Mouse (Mus musculus) myocyte (in vitro differentiated cells): ENCODE data around the gene Cerkl.

Experiments
- CEBPB ChIP-seq: IDR thresholded peaks from 2 replicates; pipeline ENCODE4 v1.6.1; 2011; ENCODE audit warnings: mild to moderate bottlenecking, moderate library complexity; ENCODE audit not compliant: poor library complexity, insufficient read depth, severe bottlenecking
- E2F4 ChIP-seq: IDR thresholded peaks from one replicate; pipeline ENCODE4 v1.6.1; 2011; ENCODE audit warnings: mild to moderate bottlenecking, control low read depth, moderate library complexity; ENCODE audit not compliant: insufficient read depth
- MAX ChIP-seq: IDR thresholded peaks from one replicate; pipeline ENCODE4 v1.6.1; 2011; ENCODE audit warnings: low read depth, mild to moderate bottlenecking, control low read depth
- MYOG ChIP-seq, 3 experiments: IDR thresholded peaks; one replicate each; pipeline ENCODE4 v1.6.1; 2011; ENCODE audit warnings: control low read depth in 2 of 3, low read depth in 2 of 3, mild to moderate bottlenecking in 2 of 3; ENCODE audit not compliant: insufficient read length in 2 of 3, control insufficient read depth in 1 of 3, insufficient read depth in 1 of 3
- POLR2A ChIP-seq: IDR thresholded peaks from one replicate; pipeline ENCODE4 v1.6.1; 2011; ENCODE audit warnings: low read depth, mild to moderate bottlenecking, control low read depth, moderate library complexity; ENCODE audit not compliant: insufficient read length
- POLR2AphosphoS2 ChIP-seq: IDR thresholded peaks from one replicate; pipeline ENCODE4 v1.6.1; 2011; ENCODE audit warnings: low read depth, control low read depth; ENCODE audit not compliant: insufficient read length
- TCF12 ChIP-seq: IDR thresholded peaks from one replicate; pipeline ENCODE4 v1.6.1; 2011; ENCODE audit warnings: mild to moderate bottlenecking, control low read depth; ENCODE audit not compliant: poor library complexity, insufficient read depth, severe bottlenecking

- TF ChIP-seq POLR2A (no peak), MAX (no peak), CEBPB (no peak), E2F4 (no peak), POLR2AphosphoS2 (no peak), TCF12 (no peak), MYOG (IDR thresholded peaks at IDR 0.05; ENCODE audit: control insufficient read depth in 1 of 3, insufficient read depth in 1 of 3, insufficient read length in 2 of 3, low read depth in 2 of 3) (no peak)
These were observed 105.1 kb downstream of the Cerkl start for GRCm38 (mm10) chr2:79351179-79352099.
